Mouse (Mus musculus) limb, embryonic 14.5 days (tissue): ENCODE results near the gene Abtb2. TPM values are rescaled to one million over a fixed set of nuclear protein-coding genes. Genes with fewer than 3 reads are reported as not detected.
A peak's percentile ranks its signal among the peaks of the same experiment; 100 is the strongest.

Source experiments
- ATAC-seq: fragments of 200-750 bp; cut with Nextera tagmentation; 2 replicates; pipeline ENCODE4 v1.8.0; 2017; ENCODE audit warnings: low read depth, moderate number of reproducible peaks, moderate TSS enrichment; ENCODE audit not compliant: low FRiP score
- DNase-seq: peaks from one replicate; pipeline ENCODE4 v3.0.0-alpha.2; 2015; ENCODE audit warnings: low spot score
- H3K27ac ChIP-seq: fragments of 300-500 bp; sonication (generic); replicated peaks from 2 replicates; pipeline ENCODE4 v1.5.1; 2014; ENCODE audit warnings: low read depth, mild to moderate bottlenecking, low read length, moderate library complexity, mixed read lengths
- H3K27me3 ChIP-seq: fragments of 300-500 bp; sonication (generic); 2 replicates; pipeline ENCODE4 v1.6.1; 2014; ENCODE audit warnings: low read length, mixed read lengths; ENCODE audit not compliant: control insufficient read depth, insufficient read depth
- H3K36me3 ChIP-seq: fragments of 300-500 bp; sonication (generic); 2 replicates; pipeline ENCODE4 v1.6.1; 2014; ENCODE audit warnings: mild to moderate bottlenecking, low read length, moderate library complexity, mixed read lengths; ENCODE audit not compliant: control insufficient read depth, insufficient read depth
- H3K4me1 ChIP-seq: fragments of 300-500 bp; sonication (generic); 2 replicates; pipeline ENCODE4 v1.6.1; 2014; ENCODE audit warnings: antibody characterized with exemption, low read length, mixed read lengths; ENCODE audit not compliant: control insufficient read depth, insufficient read depth
- H3K4me2 ChIP-seq: fragments of 300-500 bp; sonication (generic); replicated peaks from 2 replicates; pipeline ENCODE4 v1.6.1; 2014; ENCODE audit warnings: low read depth, mild to moderate bottlenecking, low read length, moderate library complexity; ENCODE audit not compliant: severe bottlenecking
- H3K4me3 ChIP-seq: fragments of 300-500 bp; sonication (generic); replicated peaks from 2 replicates; pipeline ENCODE4 v1.5.1; 2014; ENCODE audit warnings: low read length
- H3K9ac ChIP-seq: fragments of 300-500 bp; sonication (generic); 2 replicates; pipeline ENCODE4 v1.6.1; 2014; ENCODE audit warnings: mild to moderate bottlenecking, low read depth, low read length, moderate library complexity; ENCODE audit not compliant: severe bottlenecking
- H3K9me3 ChIP-seq: fragments of 300-500 bp; sonication (generic); 2 replicates; pipeline ENCODE4 v1.6.1; 2016; ENCODE audit warnings: low read length; ENCODE audit not compliant: control insufficient read depth
- POLR2A ChIP-seq: fragments of 200-500 bp; IDR thresholded peaks from 2 replicates; pipeline ENCODE4 v1.8.0; 2012; ENCODE audit warnings: inconsistent platforms, mild to moderate bottlenecking, moderate library complexity, borderline replicate concordance; ENCODE audit not compliant: insufficient read depth, insufficient read length; ENCODE audit errors: extremely low read depth
- WGBS: fragments of 180-500 bp; shearing (Covaris S2); extraction: QIAGEN DNeasy Blood & Tissue Kit; methylation state at CpG from one replicate; pipeline ENCODE4 v1.1.7; 2014; 5-methylcytosine and 5-hydroxymethylcytosine counted together
- polyA plus RNA-seq, 2 experiments: library from polyadenylated mRNA; depleted of rRNA in 1 of 2; stranded (reverse) in 1 of 2; unstranded in 1 of 2; fragments of >200 nt; fragmentation: Nextera tagmentation in 1 of 2; extraction: Ambion mirVana in 1 of 2; gene quantifications; 2 replicates each; pipeline versions ENCODE4 v1.2.1 to v1.2.3; 2012 to 2014

The Abtb2 gene
- polyA plus RNA-seq, 2 experiments, result 15.6 to 22.7 TPM

DNA sequence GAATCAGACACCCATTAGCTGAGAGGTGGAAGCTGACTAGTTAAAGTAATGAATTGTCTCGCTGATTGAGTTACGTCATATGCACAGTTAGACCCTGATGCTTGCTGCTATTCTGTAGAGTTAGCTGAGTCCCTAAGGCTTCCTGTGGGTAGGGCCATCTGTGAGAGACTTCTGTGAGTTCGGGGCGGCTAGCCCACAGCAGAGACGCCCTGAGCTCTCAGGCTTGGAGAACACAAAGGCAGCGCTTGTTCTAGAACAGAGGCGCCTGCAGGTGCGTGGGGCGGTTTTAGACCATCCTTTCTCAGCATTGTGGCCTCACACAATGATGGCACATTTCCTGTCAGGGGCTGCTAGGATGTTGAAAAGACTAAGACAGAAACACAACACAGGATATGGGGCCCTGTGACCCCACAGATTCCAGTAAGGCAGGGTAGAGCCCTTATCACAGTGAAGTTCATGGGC is 116.2 kb downstream of the Abtb2 start:
- ATAC-seq, result no peak
- 72% methylated on average over 9 of the region's 9 CpGs for WGBS
- Histone ChIP-seq H3K4me2 (no peak overlapping the region), H3K4me1 (peaks cover 27% of the 10 kb centered on the region), H3K4me3 (no peak overlapping the region), H3K27ac (no peak overlapping the region), H3K9me3 (no peaks in the 10 kb centered on the region), H3K27me3 (no peaks in the 10 kb centered on the region), H3K9ac (no peak overlapping the region), H3K36me3 (peaks cover 6% of the 10 kb centered on the region; the same call in 1 of the 2 replicates)
- TF ChIP-seq POLR2A, result no peak
- no peak for DNase-seq

DNA sequence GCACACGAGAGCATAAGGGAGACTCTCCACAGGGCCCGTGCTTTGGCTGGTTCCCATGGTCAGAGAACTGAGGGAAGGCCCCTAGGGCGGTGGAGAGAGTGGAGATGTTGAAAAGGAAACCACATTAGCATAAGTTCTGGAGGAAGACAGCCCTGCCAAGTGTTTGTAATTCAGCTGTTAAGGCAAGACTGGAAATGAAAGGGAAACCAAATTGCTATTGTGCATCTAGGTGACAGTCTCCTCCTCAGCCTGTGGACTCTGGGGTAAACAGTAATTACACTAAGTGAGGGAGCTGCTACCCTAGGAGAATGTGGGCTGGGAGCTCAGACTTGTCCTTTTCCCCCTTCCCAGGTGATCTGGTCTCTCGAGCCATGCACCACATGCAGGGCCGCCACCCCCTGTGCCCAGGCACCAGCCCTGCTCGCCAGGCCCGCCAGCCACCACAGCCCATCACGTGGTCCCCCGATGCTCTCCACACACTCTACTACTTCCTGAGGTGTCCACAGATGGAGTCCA is 116.9 kb downstream of the Abtb2 start:
- Histone ChIP-seq H3K4me2 (no peak overlapping the region), H3K4me1 (peaks cover 22% of the 10 kb centered on the region), H3K27ac (no peak overlapping the region), H3K9ac (no peak overlapping the region), H3K4me3 (no peak overlapping the region), H3K36me3 (peaks cover 6% of the 10 kb centered on the region; the same call in 1 of the 2 replicates), H3K27me3 (no peaks in the 10 kb centered on the region), H3K9me3 (no peaks in the 10 kb centered on the region)
- ATAC-seq (no peak), DNase-seq (no peak)
- TF ChIP-seq POLR2A, result no peak
- 88% methylated on average over 9 of the region's 9 CpGs for WGBS

DNA sequence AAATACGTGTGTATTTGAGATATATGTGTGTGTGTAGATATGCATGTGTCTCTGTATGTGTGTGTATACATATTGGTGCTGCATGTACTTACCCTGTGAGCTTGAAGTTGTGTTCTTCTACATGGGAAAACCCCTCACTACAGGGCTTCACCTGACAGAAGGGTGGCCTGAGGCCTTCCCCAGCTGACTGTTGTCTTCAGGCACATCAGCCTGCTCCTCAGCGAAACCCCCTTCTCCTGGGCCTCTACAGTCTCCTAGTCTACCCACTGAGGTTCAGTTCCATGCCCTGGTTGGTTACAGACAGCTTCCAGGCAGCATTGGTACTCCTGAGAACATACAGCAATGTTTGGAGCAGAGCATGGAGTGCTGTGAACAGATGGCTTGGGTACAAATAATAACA is 118.3 kb downstream of the Abtb2 start:
- Histone ChIP-seq H3K4me2 (no peak overlapping the region), H3K9me3 (no peaks in the 10 kb centered on the region), H3K4me1 (peaks cover 21% of the 10 kb centered on the region), H3K9ac (no peak overlapping the region), H3K4me3 (no peak overlapping the region), H3K27ac (no peak overlapping the region), H3K27me3 (no peaks in the 10 kb centered on the region), H3K36me3 (peaks cover 16% of the 10 kb centered on the region; the same call in 1 of the 2 replicates)
- TF ChIP-seq POLR2A, result no peak
- WGBS, result 81% methylated on average over 2 of the region's 2 CpGs
- no peak for DNase-seq
- ATAC-seq, result no peak

DNA sequence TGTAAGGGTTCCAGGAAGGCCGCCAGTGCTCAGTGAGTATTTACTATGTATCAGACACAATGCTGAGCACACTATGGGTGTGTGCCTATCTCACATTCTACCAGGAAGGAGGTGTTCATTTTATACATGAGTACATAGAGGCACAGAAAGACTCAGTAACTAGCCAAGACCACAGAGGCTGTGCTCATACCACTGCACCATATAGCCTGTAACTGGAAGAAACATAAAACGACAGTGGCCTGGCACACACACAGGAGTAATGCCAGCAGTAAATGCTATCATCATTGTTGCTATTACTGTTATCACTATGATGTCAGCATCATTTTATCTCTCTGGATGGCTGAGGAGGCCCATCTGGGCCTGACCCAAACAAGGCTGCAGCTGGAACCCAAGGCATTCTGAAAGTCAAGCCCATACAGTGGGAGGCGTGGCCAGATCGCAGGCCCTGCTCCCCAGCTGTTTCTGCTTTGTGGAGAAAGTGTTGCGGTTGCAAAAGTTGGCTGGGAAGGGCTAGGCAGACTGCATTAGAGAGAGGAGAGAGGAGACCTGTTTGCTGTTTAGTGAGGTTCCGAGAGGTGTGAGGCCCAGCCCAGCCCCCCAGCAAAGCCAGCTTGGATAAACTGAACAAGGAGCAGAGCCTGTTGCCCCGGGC is 118.9 kb downstream of the Abtb2 start:
- Histone ChIP-seq H3K4me1 (peaks cover 21% of the 10 kb centered on the region), H3K27me3 (no peaks in the 10 kb centered on the region), H3K4me3 (no peak overlapping the region), H3K36me3 (peaks cover 16% of the 10 kb centered on the region; the same call in 1 of the 2 replicates), H3K9me3 (no peaks in the 10 kb centered on the region), H3K9ac (no peak overlapping the region), H3K27ac (peak overlapping the region; percentile 40), H3K4me2 (no peak overlapping the region)
- no peak for TF ChIP-seq POLR2A
- DNase-seq (peak; percentile 77), ATAC-seq (peak; percentile 88)
- 38% methylated on average over 7 of the region's 7 CpGs for WGBS

DNA sequence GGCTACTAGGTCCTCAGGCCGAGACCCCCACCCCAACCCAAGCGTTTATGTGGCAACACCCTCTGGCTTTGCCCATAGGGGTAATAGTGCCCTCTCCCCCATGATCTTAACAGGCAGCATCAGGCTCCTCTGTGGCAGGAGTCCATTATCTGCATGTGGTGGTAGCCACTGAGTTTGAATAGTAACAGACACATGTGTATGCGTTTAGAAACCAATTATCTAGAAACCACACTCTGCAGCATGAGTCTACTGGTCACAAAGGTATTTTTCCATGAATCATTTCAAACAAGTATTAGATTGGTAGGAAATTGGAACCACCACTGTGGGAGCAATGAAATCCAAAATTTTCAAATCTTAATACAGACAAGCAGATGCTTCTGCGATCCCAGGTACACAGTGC is 119.5 kb downstream of the Abtb2 start:
- Histone ChIP-seq H3K4me1 (peaks cover 21% of the 10 kb centered on the region), H3K9me3 (no peaks in the 10 kb centered on the region), H3K4me2 (no peak overlapping the region), H3K9ac (no peak overlapping the region), H3K27ac (peak overlapping the region; percentile 40), H3K4me3 (no peak overlapping the region), H3K27me3 (no peaks in the 10 kb centered on the region), H3K36me3 (peaks cover 16% of the 10 kb centered on the region; the same call in 1 of the 2 replicates)
- DNase-seq (peak; percentile 50), ATAC-seq (peak; percentile 67)
- 55% methylated on average over 4 of the region's 4 CpGs for WGBS
- no peak for TF ChIP-seq POLR2A
